Mouse (Mus musculus) forebrain, embryonic 14.5 days (tissue): ENCODE results near the gene Gtf3c5. TPM values are rescaled to one million over a fixed set of nuclear protein-coding genes. Genes with fewer than 3 reads are reported as not detected.

ENCODE experiments used
- ATAC-seq: fragments of 200-750 bp; cut with Nextera tagmentation; 2 replicates; pipeline ENCODE4 v1.8.0; 2017; ENCODE audit warnings: mild to moderate bottlenecking, moderate library complexity
- DNase-seq: peaks from one replicate; pipeline ENCODE4 v3.0.0-alpha.2; 2015; ENCODE audit warnings: low spot score
- H3K27ac ChIP-seq: fragments of 300-500 bp; sonication (generic); 2 replicates; pipeline ENCODE4 v1.5.1; 2014; ENCODE audit warnings: low read depth, mild to moderate bottlenecking, control low read depth, low read length, moderate library complexity
- H3K27me3 ChIP-seq: fragments of 300-500 bp; sonication (generic); replicated peaks from 2 replicates; pipeline ENCODE4 v1.6.1; 2014; ENCODE audit warnings: low read length, control low read depth, mixed read lengths; ENCODE audit not compliant: control insufficient read depth, insufficient read depth
- H3K36me3 ChIP-seq: fragments of 300-500 bp; sonication (generic); 2 replicates; pipeline ENCODE4 v1.6.1; 2014; ENCODE audit warnings: low read length, control low read depth; ENCODE audit not compliant: control insufficient read depth, insufficient read depth
- H3K4me1 ChIP-seq: fragments of 300-500 bp; sonication (generic); 2 replicates; pipeline ENCODE4 v1.6.1; 2014; ENCODE audit warnings: antibody characterized with exemption, low read length, control low read depth; ENCODE audit not compliant: control insufficient read depth, insufficient read depth
- H3K4me2 ChIP-seq: fragments of 300-500 bp; sonication (generic); 2 replicates; pipeline ENCODE4 v1.6.1; 2014; ENCODE audit warnings: mild to moderate bottlenecking, control low read depth, low read length
- H3K4me3 ChIP-seq: fragments of 300-500 bp; sonication (generic); 2 replicates; pipeline ENCODE4 v1.5.1; 2014; ENCODE audit warnings: low read depth, low read length, control low read depth
- H3K9ac ChIP-seq: fragments of 300-500 bp; sonication (generic); 2 replicates; pipeline ENCODE4 v1.6.1; 2014; ENCODE audit warnings: mild to moderate bottlenecking, low read length, control low read depth, moderate library complexity
- H3K9me3 ChIP-seq: fragments of 300-500 bp; sonication (generic); replicated peaks from 2 replicates; pipeline ENCODE4 v1.6.1; 2016; ENCODE audit warnings: low read length, control low read depth, mixed read lengths; ENCODE audit not compliant: control insufficient read depth
- WGBS: fragments of 180-500 bp; shearing (Covaris S2); extraction: QIAGEN DNeasy Blood & Tissue Kit; methylation state at CpG from one replicate; pipeline ENCODE4 v1.1.7; 2014; 5-methylcytosine and 5-hydroxymethylcytosine counted together
- polyA plus RNA-seq: library from polyadenylated mRNA; unstranded; fragments of >200 nt; fragmentation: Nextera tagmentation; extraction: Ambion mirVana; gene quantifications from 2 replicates; pipeline ENCODE4 v1.2.1, GENCODE M21; 2014

The Gtf3c5 gene
- polyA plus RNA-seq, 1 experiment from 2014 or later, result 20.5 TPM

DNA sequence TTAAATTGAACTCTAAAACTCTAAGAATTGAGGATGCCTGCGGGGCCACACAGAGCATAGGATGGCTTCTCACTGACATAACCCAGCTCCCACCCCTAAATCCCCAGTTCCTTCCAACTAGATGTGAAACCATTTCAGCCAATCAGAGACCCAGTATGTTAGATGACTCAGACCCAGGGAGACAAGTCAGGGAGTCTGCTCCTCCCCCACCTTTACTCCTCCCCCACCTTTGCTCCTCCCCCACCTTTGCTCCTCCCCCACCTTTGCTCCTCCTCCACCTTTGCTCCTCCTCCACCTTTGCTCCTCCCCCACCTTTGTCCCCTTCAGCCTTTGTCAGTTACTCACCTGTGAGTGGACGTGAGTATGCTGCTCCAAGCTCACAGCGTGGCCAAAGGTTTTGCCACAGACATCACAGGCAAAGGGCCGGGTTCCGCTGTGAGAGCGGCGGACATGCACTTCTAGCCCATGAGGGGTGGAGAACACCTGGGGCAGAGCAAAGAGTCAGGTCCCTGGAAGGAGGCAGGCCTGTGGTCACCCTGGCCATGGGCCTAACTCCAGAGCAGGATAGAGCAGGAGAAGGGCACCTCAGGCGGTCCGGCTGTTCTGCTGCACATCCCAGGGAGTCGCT lies 29.0 kb upstream of the Gtf3c5 start:
- no peak for ATAC-seq

DNA sequence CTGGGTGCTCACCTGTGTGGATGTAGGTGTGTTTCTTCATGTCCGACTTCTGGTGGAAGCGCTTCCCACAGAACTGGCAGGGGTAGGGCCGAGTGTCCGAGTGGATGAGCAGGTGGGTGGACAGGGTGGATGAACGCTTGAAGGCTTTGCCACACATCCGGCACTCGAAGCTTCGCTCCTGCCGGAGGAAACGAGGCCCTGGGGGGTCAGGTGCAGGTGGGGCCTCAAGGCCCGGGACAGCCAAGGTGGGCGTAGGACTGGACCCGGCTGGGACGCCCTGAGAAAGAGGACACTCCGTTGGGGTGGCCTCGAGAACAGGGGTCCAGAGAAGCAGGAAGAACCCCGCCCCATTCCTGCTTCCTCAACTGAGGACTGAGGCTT lies 27.8 kb upstream of the Gtf3c5 start:
- DNase-seq, result no peak
- H3K9me3 ChIP-seq, result no peaks in the 10 kb centered on the region
- no peaks in the 10 kb centered on the region for H3K36me3 ChIP-seq
- H3K27ac ChIP-seq, result no peak overlapping the region
- 87% methylated on average over 17 of the region's 17 CpGs for WGBS
- no peak overlapping the region for H3K9ac ChIP-seq
- no peaks in the 10 kb centered on the region for H3K27me3 ChIP-seq
- no peak overlapping the region for H3K4me2 ChIP-seq
- no peaks in the 10 kb centered on the region for H3K4me1 ChIP-seq
- ATAC-seq, result no peak
- H3K4me3 ChIP-seq, result no peak overlapping the region

More for the DNA sequence above, 29.0 kb upstream of the Gtf3c5 start:
- Histone ChIP-seq H3K9ac (no peak overlapping the region), H3K4me2 (no peak overlapping the region), H3K4me1 (no peaks in the 10 kb centered on the region), H3K36me3 (no peaks in the 10 kb centered on the region), H3K27me3 (no peaks in the 10 kb centered on the region), H3K27ac (no peak overlapping the region), H3K4me3 (no peak overlapping the region), H3K9me3 (no peaks in the 10 kb centered on the region)
- no peak for DNase-seq
- 64% methylated on average over 10 of the region's 10 CpGs for WGBS

DNA sequence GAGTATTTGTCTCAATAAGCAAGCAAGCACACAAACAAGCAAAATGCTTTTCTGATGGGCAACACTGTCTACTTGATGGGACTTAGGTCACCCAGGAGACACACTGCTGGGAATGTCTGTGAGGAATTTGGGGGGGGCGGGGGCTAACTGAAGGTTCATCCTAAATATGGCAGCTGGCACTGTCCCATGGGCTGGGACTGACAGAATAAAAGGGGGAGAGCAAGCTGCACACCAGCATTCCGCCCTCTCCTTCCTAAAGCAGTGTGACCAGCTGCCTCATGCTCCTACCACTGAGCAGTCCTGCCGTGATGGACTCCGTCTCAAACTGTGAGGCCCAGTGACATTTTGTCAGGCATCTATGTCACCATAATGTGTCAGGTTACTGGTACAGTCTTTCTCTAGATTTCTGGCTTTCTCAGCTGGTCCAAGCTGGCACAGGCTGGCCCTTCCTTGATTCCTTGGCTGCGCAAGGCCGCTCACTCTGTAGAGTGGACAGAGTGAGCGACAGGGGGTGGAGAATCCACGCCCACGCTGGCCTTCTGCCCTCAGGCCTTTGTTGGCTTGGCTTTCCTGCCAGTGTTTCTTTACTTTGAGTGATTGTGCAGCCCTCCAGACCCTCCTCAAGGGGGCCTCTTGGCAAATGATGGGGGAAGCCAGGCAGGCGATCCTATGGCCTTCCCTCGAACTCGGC lies 27.3 kb upstream of the Gtf3c5 start:
- Histone ChIP-seq H3K4me1 (no peaks in the 10 kb centered on the region), H3K9ac (no peak overlapping the region), H3K9me3 (no peaks in the 10 kb centered on the region), H3K27me3 (no peaks in the 10 kb centered on the region), H3K4me2 (no peak overlapping the region), H3K27ac (no peak overlapping the region), H3K4me3 (no peak overlapping the region), H3K36me3 (no peaks in the 10 kb centered on the region)
- no peak for DNase-seq
- no peak for ATAC-seq
- WGBS, result 65% methylated on average over 12 of the region's 12 CpGs

DNA sequence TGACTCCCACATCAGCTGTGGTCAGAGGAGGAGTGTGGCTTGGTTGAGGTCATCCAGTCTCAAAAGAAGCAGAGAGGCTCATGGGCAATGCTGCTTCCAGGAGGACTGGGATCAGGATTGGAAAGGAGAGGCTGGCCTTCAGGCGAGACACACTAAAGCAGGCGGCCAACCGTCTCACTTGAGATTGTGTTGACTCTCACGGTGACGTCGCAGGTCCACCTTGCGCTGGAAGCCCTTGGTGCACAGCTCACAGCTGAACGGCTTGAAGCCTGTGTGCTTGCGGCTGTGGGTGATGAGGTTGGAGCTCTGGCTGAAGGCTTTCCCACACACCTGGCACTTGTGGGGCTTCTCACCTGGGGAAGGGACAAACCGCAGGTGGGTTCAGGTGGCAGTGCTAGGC lies 26.3 kb upstream of the Gtf3c5 start:
- H3K27ac ChIP-seq, result no peak overlapping the region
- WGBS, result 87% methylated on average over 10 of the region's 10 CpGs

DNA sequence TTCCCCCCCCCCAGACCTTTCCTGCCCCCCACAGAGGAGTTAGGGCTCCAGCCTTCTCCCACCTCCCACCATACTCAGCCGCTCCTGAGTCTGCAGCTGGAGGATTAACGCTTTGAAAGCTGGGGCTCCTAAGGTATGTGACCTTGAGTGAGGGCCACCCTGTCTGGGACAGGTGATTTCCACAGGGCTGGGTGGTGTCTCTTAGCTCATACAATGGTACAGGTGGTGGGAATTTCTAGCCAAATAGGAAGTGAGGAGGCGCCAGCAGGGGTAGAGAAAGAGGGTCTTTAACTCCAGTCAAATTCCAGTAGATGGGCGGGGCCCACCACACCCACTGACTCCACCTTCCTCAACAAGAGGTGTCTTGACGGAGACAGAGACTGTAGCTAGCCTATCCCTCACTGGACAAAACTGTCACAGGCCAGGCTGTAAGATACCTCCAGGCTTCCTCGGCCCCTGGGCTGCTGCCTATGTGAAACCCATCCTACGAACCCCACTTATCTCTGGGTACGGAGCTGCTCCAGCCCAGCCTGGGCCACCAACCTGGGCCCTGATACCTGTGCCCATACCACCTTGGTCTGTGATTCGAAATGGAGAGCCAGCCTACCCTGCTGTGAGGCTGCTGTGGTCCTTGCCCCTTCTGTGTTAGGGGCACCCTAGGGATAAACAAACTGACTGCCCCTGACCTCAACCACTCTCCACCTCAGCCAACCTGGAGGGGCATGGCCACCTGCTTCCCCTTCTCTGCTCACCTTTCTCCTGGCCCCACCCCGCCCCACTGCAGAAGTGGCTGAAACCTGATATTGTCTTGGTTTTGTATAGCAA lies 24.0 kb upstream of the Gtf3c5 start:
- Histone ChIP-seq H3K4me3 (no peak overlapping the region), H3K4me2 (no peak overlapping the region), H3K36me3 (no peaks in the 10 kb centered on the region), H3K9me3 (no peaks in the 10 kb centered on the region), H3K27me3 (no peaks in the 10 kb centered on the region), H3K4me1 (no peaks in the 10 kb centered on the region), H3K27ac (no peak overlapping the region), H3K9ac (no peak overlapping the region)
- ATAC-seq, result no peak
- 51% methylated on average over 10 of the region's 10 CpGs for WGBS
- no peak for DNase-seq

More for the DNA sequence above, 26.3 kb upstream of the Gtf3c5 start:
- DNase-seq, result no peak
- H3K4me1 ChIP-seq, result no peaks in the 10 kb centered on the region
- H3K4me2 ChIP-seq, result no peak overlapping the region
- no peaks in the 10 kb centered on the region for H3K36me3 ChIP-seq
- no peak for ATAC-seq
- no peaks in the 10 kb centered on the region for H3K27me3 ChIP-seq
- H3K4me3 ChIP-seq, result no peak overlapping the region
- H3K9ac ChIP-seq, result no peak overlapping the region
- H3K9me3 ChIP-seq, result no peaks in the 10 kb centered on the region

DNA sequence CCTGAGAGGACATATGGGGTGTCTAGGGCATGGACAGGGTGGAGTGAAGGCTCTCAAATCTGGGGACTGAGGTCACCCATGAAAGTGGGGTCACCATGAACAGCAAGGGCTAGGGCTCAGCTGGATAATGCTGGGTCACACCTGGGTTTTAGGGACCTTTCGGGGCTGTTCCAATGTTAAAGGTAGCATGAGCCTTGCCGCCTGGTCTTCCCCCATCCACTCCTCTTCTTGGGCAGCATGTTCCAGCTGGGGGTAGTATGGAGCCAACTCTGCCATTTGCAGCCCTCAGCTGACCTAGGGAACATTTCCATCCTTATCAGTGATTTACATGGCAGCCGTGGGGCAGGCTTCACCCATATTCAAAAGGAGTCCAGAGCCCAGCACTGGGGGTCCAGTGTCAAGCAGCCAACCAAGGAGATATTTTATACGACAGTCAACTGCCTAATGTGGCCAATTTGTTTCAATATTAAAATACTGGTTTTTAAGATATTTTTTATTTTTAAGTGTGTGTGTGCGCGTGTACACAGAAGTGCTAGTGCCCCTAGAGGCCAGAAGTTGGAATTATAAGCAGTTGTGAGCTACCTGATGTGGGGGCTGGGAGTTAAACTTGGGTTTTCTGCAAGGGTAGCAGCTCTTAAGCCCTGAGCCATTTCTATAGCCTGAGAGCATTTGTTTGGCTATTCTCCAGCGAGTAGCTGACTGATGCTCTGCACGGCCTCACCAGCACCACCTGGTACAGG lies 23.2 kb upstream of the Gtf3c5 start:
- peak; percentile 35 for DNase-seq
- H3K4me2 ChIP-seq, result no peak overlapping the region

DNA sequence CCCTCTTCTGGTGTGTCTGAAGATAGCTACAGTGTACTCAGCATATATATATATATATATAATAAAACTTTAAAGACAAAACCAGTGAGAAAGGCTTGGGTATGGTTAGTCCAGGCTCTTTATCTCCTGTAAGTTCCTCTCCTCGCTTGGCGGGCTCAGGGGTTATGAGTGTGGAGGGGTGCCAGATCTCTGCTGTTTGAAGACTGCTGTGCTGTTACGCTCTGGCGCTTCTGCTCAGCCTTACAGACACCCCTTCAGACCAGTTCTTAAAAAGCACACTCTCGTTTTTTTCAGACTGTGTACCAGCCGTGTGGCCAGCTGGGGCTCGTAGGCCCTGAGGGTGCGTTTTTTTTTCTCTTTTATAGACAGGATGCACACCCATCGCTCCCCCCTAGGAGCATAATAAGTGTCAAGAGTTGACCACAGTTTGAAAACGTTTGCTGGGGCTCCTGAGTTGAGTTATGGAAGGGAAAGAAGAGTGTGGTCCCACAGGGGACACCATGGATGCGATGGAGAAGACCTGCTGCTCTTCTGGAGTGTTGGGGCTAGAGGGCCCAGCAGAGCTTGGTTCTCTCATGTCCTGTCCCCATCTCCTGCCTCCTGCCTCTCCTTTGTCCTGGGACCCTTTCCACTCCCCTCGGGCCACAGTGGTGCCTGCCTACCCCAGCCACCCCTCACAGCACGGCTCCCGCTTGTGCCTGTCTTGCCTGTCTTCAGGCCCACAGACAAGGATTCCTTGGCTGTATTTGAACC lies 22.4 kb upstream of the Gtf3c5 start:
- ATAC-seq (no peak), DNase-seq (no peak)
- no peak overlapping the region for H3K4me3 ChIP-seq
- 76% methylated on average over 14 of the region's 14 CpGs for WGBS
- H3K4me2 ChIP-seq, result no peak overlapping the region
- no peak overlapping the region for H3K9ac ChIP-seq
- no peak overlapping the region for H3K27ac ChIP-seq
- no peaks in the 10 kb centered on the region for H3K36me3 ChIP-seq
- no peaks in the 10 kb centered on the region for H3K4me1 ChIP-seq
- H3K27me3 ChIP-seq, result no peaks in the 10 kb centered on the region
- H3K9me3 ChIP-seq, result no peaks in the 10 kb centered on the region

More for the DNA sequence above, 23.2 kb upstream of the Gtf3c5 start:
- no peak for ATAC-seq
- Histone ChIP-seq H3K4me1 (no peaks in the 10 kb centered on the region), H3K4me3 (no peak overlapping the region), H3K36me3 (no peaks in the 10 kb centered on the region), H3K27me3 (no peaks in the 10 kb centered on the region), H3K27ac (no peak overlapping the region), H3K9ac (no peak overlapping the region), H3K9me3 (no peaks in the 10 kb centered on the region)
- 64% methylated on average over 8 of the region's 8 CpGs for WGBS

DNA sequence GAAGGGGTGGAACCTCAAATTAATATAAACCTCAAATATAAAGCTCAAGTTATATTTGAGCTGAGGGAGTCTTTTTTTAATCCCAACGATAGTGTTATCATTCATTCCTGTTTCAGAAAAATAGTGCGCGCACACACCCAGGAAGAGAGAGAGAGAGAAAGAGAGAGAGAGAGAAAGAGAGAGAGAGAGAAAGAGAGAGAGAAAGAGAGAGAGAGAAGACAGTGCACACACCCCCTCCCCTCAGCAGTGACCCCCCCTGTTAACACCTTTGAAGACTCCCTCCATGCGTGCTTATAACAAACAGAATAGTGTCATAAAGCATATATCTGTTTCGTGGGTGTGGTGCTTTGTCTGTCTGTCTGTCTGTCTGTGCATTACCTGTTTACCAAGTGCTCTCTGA lies 20.0 kb upstream of the Gtf3c5 start:
- WGBS, result 96% methylated on average over 5 of the region's 5 CpGs
- no peak overlapping the region for H3K9ac ChIP-seq
- H3K4me3 ChIP-seq, result no peak overlapping the region

More for the DNA sequence above, 20.0 kb upstream of the Gtf3c5 start:
- Histone ChIP-seq H3K9me3 (no peaks in the 10 kb centered on the region), H3K36me3 (no peaks in the 10 kb centered on the region), H3K4me2 (no peak overlapping the region), H3K27me3 (no peaks in the 10 kb centered on the region), H3K27ac (no peak overlapping the region), H3K4me1 (no peaks in the 10 kb centered on the region)
- DNase-seq (no peak), ATAC-seq (no peak)
